Mouse (Mus musculus) lung, postnatal 10 days (tissue): ENCODE data around the gene Rasgrf2.

ENCODE experiments used
- DNase-seq: peaks from one replicate; pipeline ENCODE4 v3.0.0; 2021

Rasgrf2 gene

DNA sequence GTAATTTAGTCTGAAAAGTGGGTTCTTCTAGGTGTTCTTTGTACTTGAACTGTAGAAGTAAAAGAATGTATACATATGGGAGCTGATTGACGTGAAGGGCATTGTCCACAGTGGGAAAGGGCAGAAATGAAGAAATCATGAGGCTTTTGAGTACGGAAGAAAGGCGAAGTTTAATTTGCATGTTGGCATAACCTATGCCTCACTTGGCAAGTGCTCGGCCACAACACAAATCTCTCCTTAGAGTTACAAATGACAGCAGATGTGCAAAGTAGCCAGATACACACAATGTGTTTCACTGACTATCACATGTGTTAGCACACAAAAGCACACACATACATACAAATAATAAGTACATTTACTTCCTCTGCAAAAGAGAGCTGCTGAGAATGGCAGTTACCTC lies 251.2 kb downstream of the Rasgrf2 start:
- no peak for DNase-seq

DNA sequence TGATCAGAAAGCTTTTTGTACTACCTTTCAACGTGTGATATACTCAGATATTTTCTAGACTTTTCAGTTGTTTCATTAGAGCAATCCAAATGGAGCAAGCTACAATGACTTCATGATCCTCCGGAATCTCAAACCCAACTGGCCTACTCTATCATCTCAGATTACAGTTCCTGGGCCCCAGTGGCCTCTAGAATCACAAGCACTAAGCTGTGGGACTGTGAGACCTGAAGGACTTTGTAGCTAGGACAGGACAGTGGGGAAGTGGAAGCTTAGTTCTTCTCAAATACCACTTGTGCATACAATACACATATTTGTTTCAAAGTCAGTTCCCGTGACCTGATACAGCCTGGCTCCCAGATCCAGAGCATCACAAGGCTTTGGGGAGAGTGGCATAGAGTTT lies 253.5 kb downstream of the Rasgrf2 start:
- DNase-seq = no peak

DNA sequence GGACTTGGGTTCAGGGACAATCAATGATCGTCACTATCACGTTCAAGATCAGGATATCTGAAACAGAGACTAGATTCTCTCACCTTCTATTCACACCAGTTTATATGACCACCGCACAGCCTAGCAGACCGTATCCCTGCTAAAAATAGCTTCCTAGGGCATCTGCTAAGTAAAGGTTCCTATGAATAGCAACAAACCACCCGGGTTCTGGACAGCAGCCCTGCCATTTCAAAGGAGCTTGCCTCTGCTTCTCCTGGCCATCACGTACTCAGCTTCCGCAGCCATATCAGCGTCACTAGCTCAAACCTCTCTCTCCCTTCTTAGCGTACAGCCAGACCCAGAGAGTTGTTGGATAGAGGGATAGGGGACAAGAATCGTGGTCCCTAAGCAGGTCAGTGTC lies 254.1 kb downstream of the Rasgrf2 start:
- DNase-seq = no peak

DNA sequence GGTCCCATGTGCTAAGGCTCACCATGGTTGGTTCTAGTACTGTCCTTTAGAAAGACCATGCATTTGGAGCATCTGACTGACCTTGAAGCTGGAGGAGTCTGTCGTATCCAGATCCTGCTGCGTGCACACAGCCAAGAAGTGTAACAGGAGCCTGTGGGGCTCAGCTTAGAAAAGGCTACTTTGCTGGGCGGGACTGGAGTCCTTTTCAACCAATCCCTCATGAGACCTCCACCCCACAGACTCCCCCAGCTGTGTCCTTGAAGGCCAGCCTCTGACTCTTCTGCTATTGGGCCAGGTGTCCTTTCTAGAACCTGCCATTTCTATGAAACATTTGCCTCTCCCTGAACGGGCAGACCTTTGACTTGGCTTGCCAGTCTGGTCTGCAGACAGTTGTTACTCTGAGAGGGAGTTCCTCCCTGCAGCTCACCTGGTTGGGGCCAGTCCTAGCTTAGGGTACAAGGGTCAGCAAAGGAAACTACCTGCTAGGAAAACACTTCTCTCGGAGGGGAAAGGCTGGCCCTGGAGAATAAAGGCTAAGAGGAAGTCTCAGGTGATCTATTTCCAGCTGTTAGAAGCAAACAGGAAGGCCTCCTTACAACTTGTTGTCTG lies 254.6 kb downstream of the Rasgrf2 start, which contains the start of gene Ckmt2:
Gene Ckmt2, minus strand, starts transcription at position 145 of the 609 bp plus-strand sequence.
- no peak for DNase-seq

DNA sequence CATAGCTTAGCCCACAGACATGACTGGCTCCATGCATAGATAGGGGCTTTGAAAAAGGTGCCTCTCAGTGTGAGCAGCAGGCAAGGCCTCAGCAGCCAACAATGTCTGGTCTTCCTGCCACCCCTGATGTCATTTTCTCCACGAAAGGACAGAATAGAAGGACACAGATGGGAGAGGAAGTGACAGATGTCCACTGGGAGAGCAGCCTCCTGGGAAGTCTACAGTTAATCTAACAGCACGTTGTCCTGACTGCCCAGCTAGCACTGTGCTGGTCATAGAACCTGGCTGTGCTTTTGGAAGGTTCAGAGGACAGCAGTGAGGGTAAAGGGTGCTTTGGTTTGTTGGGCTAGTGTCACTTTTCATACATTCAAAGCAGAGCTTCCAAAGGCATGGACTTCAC lies 255.9 kb downstream of the Rasgrf2 start:
- DNase-seq = no peak

DNA sequence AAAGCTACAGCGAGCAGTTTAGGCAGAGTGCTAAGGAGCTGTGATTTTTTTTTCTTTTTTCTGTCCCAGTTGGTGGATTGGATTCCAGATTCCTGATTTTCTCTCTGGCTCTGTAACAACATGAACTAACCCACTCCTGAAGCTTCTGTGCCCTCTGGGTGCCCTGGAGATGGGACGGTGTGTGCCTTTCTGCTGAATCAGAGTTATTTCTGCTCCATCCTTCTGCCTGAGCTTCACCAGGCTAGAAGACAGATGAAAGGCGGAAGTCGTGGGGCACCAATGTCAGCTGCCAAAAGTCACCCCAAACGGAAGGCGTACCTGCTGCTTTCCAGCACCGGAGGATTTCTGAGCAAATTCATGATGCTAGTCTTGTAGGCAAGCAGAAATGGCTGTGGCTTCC lies 256.9 kb downstream of the Rasgrf2 start:
- DNase-seq = no peak

DNA sequence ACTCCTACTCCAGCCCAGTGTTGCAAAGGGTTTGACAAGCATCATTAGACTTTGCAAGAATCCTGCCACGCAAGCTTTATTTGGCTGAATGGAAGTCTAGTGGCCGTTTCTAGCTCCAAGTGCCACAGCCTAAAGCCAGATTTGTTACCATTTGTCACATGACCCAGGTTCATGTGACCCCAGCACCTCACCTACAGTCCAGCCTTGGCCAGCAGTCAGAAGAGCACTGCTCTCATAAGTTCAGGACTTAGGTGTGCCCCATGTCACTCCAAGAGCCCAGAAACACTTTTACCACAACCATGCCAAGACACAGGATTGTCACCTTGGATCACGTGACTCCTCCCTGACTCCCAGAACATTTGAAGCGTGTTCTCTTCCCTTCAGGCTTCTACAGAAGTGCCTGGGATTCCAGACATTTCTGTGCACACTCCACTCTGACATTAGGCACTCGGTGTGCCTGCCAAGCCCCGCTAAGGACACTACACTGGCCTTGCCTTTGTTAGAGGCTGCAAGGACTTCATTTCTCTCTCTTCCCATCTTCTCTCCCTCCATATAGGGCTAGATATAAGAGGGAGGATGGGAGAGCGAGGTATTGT lies 257.6 kb downstream of the Rasgrf2 start:
- DNase-seq = peak; percentile 17

DNA sequence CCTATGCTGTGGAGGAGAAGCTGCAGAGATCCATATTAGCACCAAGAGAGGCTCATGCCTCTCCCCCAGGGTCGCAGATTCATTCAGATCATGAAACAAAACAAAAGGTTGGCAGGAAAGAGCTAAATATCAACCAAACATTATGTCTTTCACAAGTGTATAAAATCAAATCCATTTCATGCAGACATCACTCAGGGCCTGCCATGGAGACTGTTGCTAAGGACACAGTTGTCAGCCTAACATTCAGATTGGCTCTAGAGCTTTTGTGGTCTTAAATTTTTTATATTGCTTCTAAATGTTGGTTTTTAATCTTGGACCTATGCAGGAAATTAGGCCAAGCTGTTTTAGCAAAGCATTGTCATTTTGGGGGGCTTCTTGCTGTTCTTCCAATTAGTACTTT lies 262.9 kb downstream of the Rasgrf2 start:
- DNase-seq = no peak

DNA sequence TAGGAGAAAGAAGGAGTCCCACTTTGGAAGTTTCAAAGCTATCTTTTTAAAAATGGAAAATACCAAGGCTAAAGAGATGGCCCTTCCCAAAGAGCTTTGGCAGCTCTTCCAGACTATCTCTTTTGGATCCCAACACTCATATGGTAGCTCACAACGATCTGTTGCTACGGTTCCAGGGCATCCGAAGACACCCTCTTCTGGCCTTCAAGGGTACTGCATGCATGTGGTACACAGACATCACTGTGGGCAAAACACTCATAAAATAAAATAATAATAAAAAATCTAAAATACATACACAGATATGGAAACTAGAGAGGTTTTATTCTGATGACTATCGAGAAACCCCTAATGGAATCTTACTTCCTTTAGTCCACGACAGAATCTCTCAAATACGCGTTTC lies 272.6 kb downstream of the Rasgrf2 start:
- no peak for DNase-seq

DNA sequence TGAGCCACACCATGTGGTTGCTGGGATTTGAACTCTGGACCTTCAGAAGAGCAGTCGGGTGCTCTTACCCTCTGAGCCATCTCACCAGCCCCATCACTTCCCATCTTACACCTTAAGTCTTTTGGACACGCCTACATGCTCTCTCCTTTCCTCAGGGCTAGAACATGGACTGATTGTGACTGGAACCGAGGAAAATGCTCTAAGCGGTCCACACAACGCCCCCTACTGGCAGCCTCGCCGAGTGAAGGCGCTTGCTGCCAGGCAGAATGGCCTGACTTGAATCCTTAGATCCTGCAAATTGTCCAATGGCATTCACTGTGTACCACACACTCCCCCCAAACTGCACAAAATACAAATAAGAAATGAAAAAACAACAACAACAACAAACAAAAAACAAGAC lies 274.0 kb downstream of the Rasgrf2 start:
- no peak for DNase-seq

DNA sequence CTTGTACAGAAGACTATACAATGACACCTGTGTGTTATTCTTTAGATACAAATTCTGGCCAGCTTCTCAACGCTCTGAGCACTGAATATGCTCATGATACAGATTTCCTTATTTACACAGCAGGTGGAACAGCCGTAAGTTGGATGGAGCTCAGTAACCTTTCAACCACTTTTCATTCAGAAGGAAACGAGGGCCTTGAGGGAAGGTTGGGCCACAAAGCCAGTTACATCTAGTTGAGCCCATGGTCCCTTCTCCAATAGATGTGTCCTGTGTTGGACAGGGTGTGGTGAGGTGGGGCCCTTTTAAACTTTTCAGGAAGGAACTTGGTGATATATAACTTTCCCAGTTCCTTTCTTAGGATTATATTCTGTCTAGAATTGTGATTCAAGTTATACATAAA lies 277.0 kb downstream of the Rasgrf2 start:
- no peak for DNase-seq
